Mouse (Mus musculus): ENCODE data around the gene Zfp518a. TPM values are rescaled to one million over a fixed set of nuclear protein-coding genes. Genes with fewer than 3 reads are reported as not detected.

Gene Zfp518a
- polyA plus RNA-seq, 1 experiment, result not detected

- peak; percentile 49; the same call in 1 of the 2 replicates for TF ChIP-seq CTCF (IDR thresholded peaks at IDR 0.05; ENCODE audit: insufficient read depth, low read depth, low read length)
- TF ChIP-seq POLR2A (IDR thresholded peaks at IDR 0.05; ENCODE audit: insufficient read depth, low read depth, low read length), result no peak
- Histone ChIP-seq H3K4me1 (ENCODE audit: control insufficient read depth, insufficient read depth, low read length) (no peaks in the 10 kb centered on the region), H3K27ac (ENCODE audit: insufficient read depth, low read depth, low read length) (no peak overlapping the region), H3K4me3 (ENCODE audit: insufficient read depth, low read depth, low read length) (no peak overlapping the region)
- 45% methylated on average over 12 of the region's 12 CpGs for WGBS
Measured at GRCm38 (mm10) chr19:40962988-40963387, 68.5 kb downstream of the Zfp518a start.

- Histone ChIP-seq H3K4me3 (ENCODE audit: insufficient read depth, low read depth, low read length) (no peak overlapping the region), H3K4me1 (ENCODE audit: control insufficient read depth, insufficient read depth, low read length) (no peaks in the 10 kb centered on the region), H3K27ac (ENCODE audit: insufficient read depth, low read depth, low read length) (no peak overlapping the region)
- TF ChIP-seq CTCF (IDR thresholded peaks at IDR 0.05; ENCODE audit: insufficient read depth, low read depth, low read length) (no peak), POLR2A (IDR thresholded peaks at IDR 0.05; ENCODE audit: insufficient read depth, low read depth, low read length) (no peak)
- 71% methylated on average over 3 of the region's 3 CpGs for WGBS
Measured at GRCm38 (mm10) chr19:40964367-40964891, 69.9 kb downstream of the Zfp518a start.

- no peak overlapping the region for H3K4me3 ChIP-seq (ENCODE audit: insufficient read depth, low read depth, low read length)
- no peak for TF ChIP-seq POLR2A (IDR thresholded peaks at IDR 0.05; ENCODE audit: insufficient read depth, low read depth, low read length)
- TF ChIP-seq CTCF (IDR thresholded peaks at IDR 0.05; ENCODE audit: insufficient read depth, low read depth, low read length), result no peak
- H3K4me1 ChIP-seq (ENCODE audit: control insufficient read depth, insufficient read depth, low read length), result no peaks in the 10 kb centered on the region
- 67% methylated on average over 6 of the region's 6 CpGs for WGBS
- H3K27ac ChIP-seq (ENCODE audit: insufficient read depth, low read depth, low read length), result no peak overlapping the region
Measured at GRCm38 (mm10) chr19:40964936-40965850, 70.7 kb downstream of the Zfp518a start.

Other genes starting within 250 kb of the Zfp518a start
- not detected in 2 replicates for gene Cc2d2b, start 146.0 kb upstream of the Zfp518a start, polyA plus RNA-seq (2012; ENCODE audit: insufficient read depth, insufficient read length, low replicate concordance, missing spikeins)
- gene Ccnj, start 63.4 kb upstream of the Zfp518a start, polyA plus RNA-seq (2012; ENCODE audit: insufficient read depth, insufficient read length, low replicate concordance, missing spikeins), result not detected in 2 replicates
- gene Blnk, start 99.8 kb downstream of the Zfp518a start, polyA plus RNA-seq (2012; ENCODE audit: insufficient read depth, insufficient read length, low replicate concordance, missing spikeins), result not detected in 2 replicates
- 343 and 667 TPM in 2 replicates for gene Dntt, start 134.6 kb downstream of the Zfp518a start, polyA plus RNA-seq (2012; ENCODE audit: insufficient read depth, insufficient read length, low replicate concordance, missing spikeins)
- gene Opalin, start 182.4 kb downstream of the Zfp518a start, polyA plus RNA-seq (2012; ENCODE audit: insufficient read depth, insufficient read length, low replicate concordance, missing spikeins), result not detected in 2 replicates

All from olfactory bulb, adult 2 months (tissue).